ENCODE assay signal across 8 mouse cellular contexts in genomic region chr15:98602921-98603458, GRCm38 (mm10). TPM values are rescaled to one million over a fixed set of nuclear protein-coding genes. Genes with fewer than 3 reads are reported as not detected.
A peak's percentile ranks its signal among the peaks of the same experiment; 100 is the strongest.
DNase-seq lines count a peak whose midpoint lies in the region; ATAC-seq and TF ChIP-seq lines count a peak whose summit lies in the region.

No protein-coding gene starts in this region.

- TF ChIP-seq POLR2A in spleen, adult 2 months (IDR thresholded peaks at IDR 0.05; ENCODE audit: low read depth, low read length), result no peak

- H3K4me3 ChIP-seq in spleen, adult 2 months (ENCODE audit: extremely low read depth, insufficient read depth, insufficient read length), result no peak overlapping the region; the same call in 1 of the 2 replicates
- peak overlapping the region; percentile 39 for H3K4me3 ChIP-seq in stomach, embryonic 16.5 days (replicated peaks; ENCODE audit: low read length)

- peak overlapping the region; percentile 69 for H3K9ac ChIP-seq in stomach, embryonic 16.5 days (ENCODE audit: low read length)

- H3K4me1 ChIP-seq in spleen, adult 2 months (ENCODE audit: control insufficient read depth, insufficient read depth, insufficient read length), result no peaks in the 10 kb centered on the region; the same call in 1 of the 2 replicates
- peaks cover 51% of the 10 kb centered on the region for H3K4me1 ChIP-seq in stomach, embryonic 16.5 days (ENCODE audit: control insufficient read depth, insufficient read depth, low read length)

- 77% methylated on average over 4 of the region's 4 CpGs for WGBS in spleen, adult 2 months
- 31% methylated on average over 4 of the region's 4 CpGs for WGBS in stomach, embryonic 16.5 days

- peak overlapping the region; percentile 54 for H3K4me2 ChIP-seq in stomach, embryonic 16.5 days (ENCODE audit: low read depth, low read length)

- peak; percentile 45 for DNase-seq in adrenal gland, postnatal 10 days
- no peak for DNase-seq in adrenal gland, postnatal 36 days
- DNase-seq in spleen, adult 2 months (ENCODE audit: low read depth in 1 of 2, low spot score in 2 of 2), result no peak
- DNase-seq in spleen, postnatal 14 days (ENCODE audit: low spot score in 2 of 2), result no peak
- DNase-seq in kidney, postnatal 25 days, result peak; percentile 60 to 78
- DNase-seq in right cerebral cortex, postnatal 4 days, result no peak
- no peak for DNase-seq in ovary, postnatal 10 days (ENCODE audit: low spot score)

- no peak for TF ChIP-seq CTCF in spleen, adult 2 months (IDR thresholded peaks at IDR 0.05; ENCODE audit: extremely low read depth, insufficient read depth, insufficient read length, insufficient replicate concordance)

- ATAC-seq in stomach, embryonic 16.5 days (ENCODE audit: insufficient read depth, low FRiP score), result peak; percentile 30; the same call in 1 of the 2 replicates

- no peaks in the 10 kb centered on the region for H3K36me3 ChIP-seq in spleen, adult 2 months (ENCODE audit: control insufficient read depth, insufficient read depth, low read length)
- H3K36me3 ChIP-seq in stomach, embryonic 16.5 days (ENCODE audit: control insufficient read depth, insufficient read depth, low read length), result peaks cover 23% of the 10 kb centered on the region

- peak overlapping the region; percentile 31; the same call in 1 of the 2 replicates for H3K27ac ChIP-seq in spleen, adult 2 months (ENCODE audit: insufficient read depth, low read length)
- peak overlapping the region; percentile 68 for H3K27ac ChIP-seq in stomach, embryonic 16.5 days (ENCODE audit: low read length)

- no peaks in the 10 kb centered on the region for H3K9me3 ChIP-seq in stomach, embryonic 16.5 days (replicated peaks; ENCODE audit: control insufficient read depth, low read length)

- no peaks in the 10 kb centered on the region for H3K27me3 ChIP-seq in spleen, adult 2 months (ENCODE audit: control insufficient read depth, insufficient read depth, low read length)
- H3K27me3 ChIP-seq in stomach, embryonic 16.5 days (ENCODE audit: control insufficient read depth, insufficient read depth, low read length), result no peaks in the 10 kb centered on the region

RNA-seq across cellular contexts. Expression of gene Adcy6, which starts 6.9 kb away (rescaled TPM):
- total RNA-seq in adrenal gland, postnatal 10 days (2021), result 100 to 1,000 TPM in 1 of 2 experiments, 10 to 100 TPM in 1; 83.5 to 101 TPM
- total RNA-seq in adrenal gland, postnatal 36 days (2021), result 10 to 100 TPM; 43.8 to 62.6 TPM
- polyA plus RNA-seq in spleen, adult 2 months (2012; rRNA removed), result 23.2 and 24.2 TPM in 2 replicates
- 15.2 and 17.8 TPM in 2 replicates for polyA plus RNA-seq in stomach, embryonic 16.5 days (2015; fragmentation: Nextera tagmentation; extraction: Ambion mirVana)

RNA-seq across cellular contexts. Expression of gene Cacnb3, which starts 27.6 kb away (rescaled TPM):
- total RNA-seq in adrenal gland, postnatal 10 days (2021), result 10 to 100 TPM; 12.6 to 18.8 TPM
- 10 to 100 TPM; 10.2 to 13.3 TPM for total RNA-seq in adrenal gland, postnatal 36 days (2021)
- polyA plus RNA-seq in spleen, adult 2 months (2012; rRNA removed), result 22.4 and 31.0 TPM in 2 replicates
- polyA plus RNA-seq in stomach, embryonic 16.5 days (2015; fragmentation: Nextera tagmentation; extraction: Ambion mirVana), result 27.3 and 28.2 TPM in 2 replicates

RNA-seq across cellular contexts. Expression of gene 4930415O20Rik, which starts 32.2 kb away (rescaled TPM):
- total RNA-seq in adrenal gland, postnatal 10 days (2021), result 1 to 10 TPM in 1 of 2 experiments, under 1 TPM in 1; 0.58 to 1.2 TPM
- total RNA-seq in adrenal gland, postnatal 36 days (2021), result 1 to 10 TPM in 1 of 2 experiments, under 1 TPM in 1; 0.83 to 1.1 TPM
- polyA plus RNA-seq in spleen, adult 2 months (2012; rRNA removed), result 0.27 TPM in 1 of 2 replicates, not detected in the other
- polyA plus RNA-seq in stomach, embryonic 16.5 days (2015; fragmentation: Nextera tagmentation; extraction: Ambion mirVana), result 0.44 and 0.45 TPM in 2 replicates

RNA-seq across cellular contexts. Expression of gene Ccnt1, which starts 32.3 kb away (rescaled TPM):
- 10 to 100 TPM; 41.5 to 50.0 TPM for total RNA-seq in adrenal gland, postnatal 10 days (2021)
- 10 to 100 TPM; 55.6 to 67.1 TPM for total RNA-seq in adrenal gland, postnatal 36 days (2021)
- 9.4 and 9.5 TPM in 2 replicates for polyA plus RNA-seq in spleen, adult 2 months (2012; rRNA removed)
- 44.9 and 52.4 TPM in 2 replicates for polyA plus RNA-seq in stomach, embryonic 16.5 days (2015; fragmentation: Nextera tagmentation; extraction: Ambion mirVana)

RNA-seq across cellular contexts. Expression of gene Ddx23, which starts 59.7 kb away (rescaled TPM):
- 10 to 100 TPM; 55.5 to 72.4 TPM for total RNA-seq in adrenal gland, postnatal 10 days (2021)
- total RNA-seq in adrenal gland, postnatal 36 days (2021), result 10 to 100 TPM; 75.5 to 84.3 TPM
- polyA plus RNA-seq in spleen, adult 2 months (2012; rRNA removed), result 31.5 and 31.8 TPM in 2 replicates
- polyA plus RNA-seq in stomach, embryonic 16.5 days (2015; fragmentation: Nextera tagmentation; extraction: Ambion mirVana), result 17.0 and 18.6 TPM in 2 replicates

Comparison
In these comparisons a context has a peak if more than half of its experiments do, and no peak if none do; other contexts are left out.
1. DNase-seq: peak in adrenal gland, postnatal 10 days (single experiment) and kidney, postnatal 25 days (2 of 2); none in adrenal gland, postnatal 36 days (0 of 2), spleen, adult 2 months (0 of 2), spleen, postnatal 14 days (0 of 2), right cerebral cortex, postnatal 4 days (single experiment) and ovary, postnatal 10 days (single experiment).